Mouse (Mus musculus) neural tube, embryonic 15.5 days (tissue): ENCODE data around the gene Mmel1. TPM values are rescaled to one million over a fixed set of nuclear protein-coding genes. Genes with fewer than 3 reads are reported as not detected.

Source experiments
- ATAC-seq: fragments of 200-750 bp; cut with Nextera tagmentation; 2 replicates; pipeline ENCODE4 v1.8.0; 2017; ENCODE audit warnings: mild to moderate bottlenecking, moderate TSS enrichment, moderate library complexity; ENCODE audit not compliant: low FRiP score
- H3K27ac ChIP-seq: fragments of 300-500 bp; sonication (generic); replicated peaks from 2 replicates; pipeline ENCODE4 v1.5.1; 2015; ENCODE audit warnings: mild to moderate bottlenecking, inconsistent platforms
- H3K27me3 ChIP-seq: fragments of 300-500 bp; sonication (generic); replicated peaks from 2 replicates; pipeline ENCODE4 v1.6.1; 2015; ENCODE audit warnings: inconsistent platforms
- H3K36me3 ChIP-seq: fragments of 300-500 bp; sonication (generic); 2 replicates; pipeline ENCODE4 v1.6.1; 2015; ENCODE audit warnings: inconsistent platforms
- H3K4me1 ChIP-seq: fragments of 300-500 bp; sonication (generic); 2 replicates; pipeline ENCODE4 v1.6.1; 2015; ENCODE audit warnings: inconsistent platforms
- H3K4me2 ChIP-seq: fragments of 300-500 bp; sonication (generic); 2 replicates; pipeline ENCODE4 v1.6.1; 2015; ENCODE audit warnings: inconsistent platforms, mild to moderate bottlenecking, moderate library complexity
- H3K4me3 ChIP-seq: fragments of 300-500 bp; sonication (generic); replicated peaks from 2 replicates; pipeline ENCODE4 v1.5.1; 2015; ENCODE audit warnings: mild to moderate bottlenecking, inconsistent platforms
- H3K9ac ChIP-seq: fragments of 300-500 bp; sonication (generic); replicated peaks from 2 replicates; pipeline ENCODE4 v1.6.1; 2015; ENCODE audit warnings: mild to moderate bottlenecking, inconsistent platforms
- H3K9me3 ChIP-seq: fragments of 300-500 bp; sonication (generic); replicated peaks from 2 replicates; pipeline ENCODE4 v1.6.1; 2016; ENCODE audit warnings: inconsistent platforms
- whole genome bisulfite sequencing: fragments of 180-500 bp; shearing (Covaris S2); methylation state at CpG from one replicate; pipeline ENCODE4 v1.1.7; 2015; ENCODE audit warnings: mixed read lengths; 5-methylcytosine and 5-hydroxymethylcytosine counted together
- polyA plus RNA-seq: library from polyadenylated mRNA; unstranded; fragments of >200 nt; fragmentation: Nextera tagmentation; extraction: Ambion mirVana; gene quantifications from 2 replicates; pipeline ENCODE4 v1.2.1, GENCODE M21; 2015

Mmel1 gene
- polyA plus RNA-seq, 1 experiment from 2014 or later = 0.75 TPM

- Histone ChIP-seq H3K36me3 (no peaks in the 10 kb centered on the region), H3K27ac (no peak overlapping the region), H3K9ac (no peak overlapping the region), H3K4me3 (no peak overlapping the region), H3K4me1 (peaks cover 22% of the 10 kb centered on the region), H3K9me3 (no peaks in the 10 kb centered on the region), H3K4me2 (no peak overlapping the region), H3K27me3 (no peaks in the 10 kb centered on the region)
- 90% methylated on average over 6 of the region's 6 CpGs for WGBS
- ATAC-seq = no peak
These were observed 74.1 kb downstream of the Mmel1 start for GRCm38 (mm10) chr4:154943323-154944039.

GRCm38 (mm10) chr4:154944121-154944590 lies 74.8 kb downstream of the Mmel1 start:
- 20% methylated on average over 2 of the region's 2 CpGs for WGBS
- Histone ChIP-seq H3K4me3 (no peak overlapping the region), H3K27me3 (no peaks in the 10 kb centered on the region), H3K27ac (no peak overlapping the region), H3K36me3 (no peaks in the 10 kb centered on the region), H3K9ac (no peak overlapping the region), H3K9me3 (no peaks in the 10 kb centered on the region), H3K4me2 (no peak overlapping the region), H3K4me1 (peaks cover 22% of the 10 kb centered on the region)
- ATAC-seq = peak; percentile 52; the same call in 1 of the 2 replicates

Other genes with a start within 250 kb of the Mmel1 start
- gene Prdm16, start 232.7 kb upstream of the Mmel1 start, polyA plus RNA-seq = 7.7 and 9.0 TPM in 2 replicates
- gene Actrt2, start 201.7 kb upstream of the Mmel1 start, polyA plus RNA-seq = not detected in 2 replicates
- 1.0 and 1.6 TPM in 2 replicates for gene Ttc34, start 32.1 kb upstream of the Mmel1 start, polyA plus RNA-seq
- 68.2 and 79.2 TPM in 2 replicates for gene Fam213b, start 29.6 kb downstream of the Mmel1 start, polyA plus RNA-seq
- 0.37 and 1.4 TPM in 2 replicates for gene Tnfrsf14, start 59.0 kb downstream of the Mmel1 start, polyA plus RNA-seq
- 80.3 and 113 TPM in 2 replicates for gene Hes5, start 91.3 kb downstream of the Mmel1 start, polyA plus RNA-seq
- gene Pank4, start 94.5 kb downstream of the Mmel1 start, polyA plus RNA-seq = 37.4 and 40.6 TPM in 2 replicates
- gene Plch2, start 187.2 kb downstream of the Mmel1 start, polyA plus RNA-seq = 16.0 and 18.7 TPM in 2 replicates
- gene Pex10, start 197.4 kb downstream of the Mmel1 start, polyA plus RNA-seq = 22.3 and 23.5 TPM in 2 replicates
- 130 and 139 TPM in 2 replicates for gene Rer1, start 216.8 kb downstream of the Mmel1 start, polyA plus RNA-seq
- gene Morn1, start 217.0 kb downstream of the Mmel1 start, polyA plus RNA-seq = 6.4 and 6.7 TPM in 2 replicates